Comparison of ENCODE assay signal across 26 mouse cellular contexts in genomic region chr12:91066286-91067082, GRCm38 (mm10).
DNase-seq lines count a peak whose midpoint lies in the region; ATAC-seq lines count a peak whose summit lies in the region.
"Had no signal": no experiment of that assay in that cellular context is flagged by ENCODE, and none has a peak within 500 bp of the region (broad histone marks: within the 10 kb centered on the region; RNA-seq: fewer than 3 reads in every experiment).

No protein-coding gene starts in this region.

- 65% methylated on average over 5 of the region's 5 CpGs for WGBS in forebrain, embryonic 15.5 days
- 80% methylated on average over 5 of the region's 5 CpGs for WGBS in forebrain, embryonic 12.5 days
- WGBS in hindbrain, embryonic 12.5 days, result 42% methylated on average over 5 of the region's 5 CpGs
- 28% methylated on average over 5 of the region's 5 CpGs for WGBS in hindbrain, embryonic 16.5 days
- WGBS in hindbrain, embryonic 14.5 days, result 22% methylated on average over 5 of the region's 5 CpGs
- 24% methylated on average over 5 of the region's 5 CpGs for WGBS in midbrain, embryonic 15.5 days

- H3K4me3 ChIP-seq in forebrain, embryonic 15.5 days, result no peak overlapping the region
- no peak overlapping the region for H3K4me3 ChIP-seq in forebrain, embryonic 12.5 days (replicated peaks)
- H3K4me3 ChIP-seq in hindbrain, embryonic 12.5 days, result no peak overlapping the region
- no peak overlapping the region for H3K4me3 ChIP-seq in hindbrain, embryonic 16.5 days (ENCODE audit: low read length)
- H3K4me3 ChIP-seq in hindbrain, embryonic 14.5 days (replicated peaks; ENCODE audit: low read length), result no peak overlapping the region
- no peak overlapping the region for H3K4me3 ChIP-seq in midbrain, embryonic 15.5 days
- H3K4me3 ChIP-seq: embryonic facial prominence, embryonic 12.5 days; erythroblast, embryonic 14.5 days; heart, embryonic 12.5 days; layer of hippocampus, adult 2 months had no signal

- H3K27ac ChIP-seq in forebrain, embryonic 15.5 days (replicated peaks), result no peak overlapping the region
- no peak overlapping the region for H3K27ac ChIP-seq in forebrain, embryonic 12.5 days
- no peak overlapping the region for H3K27ac ChIP-seq in hindbrain, embryonic 12.5 days
- H3K27ac ChIP-seq in hindbrain, embryonic 16.5 days (ENCODE audit: low read depth, low read length), result no peak overlapping the region
- no peak overlapping the region for H3K27ac ChIP-seq in hindbrain, embryonic 14.5 days
- H3K27ac ChIP-seq in midbrain, embryonic 15.5 days, result peak overlapping the region; percentile 50
- H3K27ac ChIP-seq: embryonic facial prominence, embryonic 12.5 days; layer of hippocampus, adult 2 months had no signal

- no peaks in the 10 kb centered on the region for H3K27me3 ChIP-seq in forebrain, embryonic 15.5 days
- H3K27me3 ChIP-seq in forebrain, embryonic 12.5 days, result no peaks in the 10 kb centered on the region
- no peaks in the 10 kb centered on the region for H3K27me3 ChIP-seq in hindbrain, embryonic 12.5 days
- H3K27me3 ChIP-seq in hindbrain, embryonic 16.5 days (replicated peaks; ENCODE audit: control insufficient read depth, insufficient read depth, low read length), result no peaks in the 10 kb centered on the region
- no peaks in the 10 kb centered on the region for H3K27me3 ChIP-seq in hindbrain, embryonic 14.5 days (ENCODE audit: control insufficient read depth, insufficient read depth, low read length)
- H3K27me3 ChIP-seq in midbrain, embryonic 15.5 days (replicated peaks), result no peaks in the 10 kb centered on the region
- H3K27me3 ChIP-seq: embryonic facial prominence, embryonic 12.5 days; heart, embryonic 12.5 days had no signal

- no peak overlapping the region for H3K9ac ChIP-seq in forebrain, embryonic 15.5 days (replicated peaks)
- H3K9ac ChIP-seq in forebrain, embryonic 12.5 days, result no peak overlapping the region
- no peak overlapping the region for H3K9ac ChIP-seq in hindbrain, embryonic 12.5 days
- H3K9ac ChIP-seq in hindbrain, embryonic 16.5 days (ENCODE audit: low read depth, low read length), result no peak overlapping the region
- no peak overlapping the region for H3K9ac ChIP-seq in hindbrain, embryonic 14.5 days
- no peak overlapping the region for H3K9ac ChIP-seq in midbrain, embryonic 15.5 days
- H3K9ac ChIP-seq: embryonic facial prominence, embryonic 12.5 days; heart, embryonic 12.5 days had no signal

- no peak overlapping the region for H3K4me2 ChIP-seq in forebrain, embryonic 15.5 days (replicated peaks)
- no peak overlapping the region for H3K4me2 ChIP-seq in forebrain, embryonic 12.5 days
- H3K4me2 ChIP-seq in hindbrain, embryonic 12.5 days (replicated peaks), result no peak overlapping the region
- H3K4me2 ChIP-seq in hindbrain, embryonic 16.5 days (ENCODE audit: low read length), result no peak overlapping the region
- no peak overlapping the region for H3K4me2 ChIP-seq in hindbrain, embryonic 14.5 days (replicated peaks)
- no peak overlapping the region for H3K4me2 ChIP-seq in midbrain, embryonic 15.5 days
- H3K4me2 ChIP-seq: embryonic facial prominence, embryonic 12.5 days; heart, embryonic 12.5 days had no signal

- H3K36me3 ChIP-seq in forebrain, embryonic 15.5 days, result no peaks in the 10 kb centered on the region
- H3K36me3 ChIP-seq in forebrain, embryonic 12.5 days (replicated peaks), result no peaks in the 10 kb centered on the region
- no peaks in the 10 kb centered on the region for H3K36me3 ChIP-seq in hindbrain, embryonic 12.5 days
- H3K36me3 ChIP-seq in hindbrain, embryonic 16.5 days (ENCODE audit: control insufficient read depth, insufficient read depth, low read length), result no peaks in the 10 kb centered on the region
- no peaks in the 10 kb centered on the region for H3K36me3 ChIP-seq in hindbrain, embryonic 14.5 days (replicated peaks; ENCODE audit: control insufficient read depth, insufficient read depth)
- no peaks in the 10 kb centered on the region for H3K36me3 ChIP-seq in midbrain, embryonic 15.5 days (replicated peaks)
- H3K36me3 ChIP-seq: embryonic facial prominence, embryonic 12.5 days; heart, embryonic 12.5 days had no signal

- H3K9me3 ChIP-seq in forebrain, embryonic 15.5 days, result no peaks in the 10 kb centered on the region
- H3K9me3 ChIP-seq in forebrain, embryonic 12.5 days, result no peaks in the 10 kb centered on the region
- H3K9me3 ChIP-seq in hindbrain, embryonic 12.5 days (replicated peaks), result no peaks in the 10 kb centered on the region
- H3K9me3 ChIP-seq in hindbrain, embryonic 16.5 days (ENCODE audit: control insufficient read depth, low read length), result no peaks in the 10 kb centered on the region
- H3K9me3 ChIP-seq in hindbrain, embryonic 14.5 days (ENCODE audit: control insufficient read depth, low read length), result no peaks in the 10 kb centered on the region
- no peaks in the 10 kb centered on the region for H3K9me3 ChIP-seq in midbrain, embryonic 15.5 days
- H3K9me3 ChIP-seq: embryonic facial prominence, embryonic 12.5 days; heart, embryonic 12.5 days had no signal

- DNase-seq in hindbrain, embryonic 14.5 days (ENCODE audit: low spot score), result peak; percentile 33
- no peak for DNase-seq in layer of hippocampus, adult 11-12 months (ENCODE audit: low spot score)
- DNase-seq in c-Kit-positive CD71-positive TER-119-positive erythroid progenitor cells, embryonic 14.5 days (ENCODE audit: low spot score), result no peak
- DNase-seq: adrenal gland, postnatal 25 days; cerebellum, adult 11 months; cerebellum, adult 9-11 months; gastrocnemius, postnatal 25 days; heart, adult 18-20 months; heart, postnatal 36 days; kidney, adult 9 months; kidney, postnatal 14 days; layer of hippocampus, postnatal 36 days; lung, postnatal 4 days; right cerebral cortex, postnatal 25 days; spleen, adult 18-20 months had no signal

- 0 out of 2 replicates have a peak, but pooled peaks have one; percentile 19 for ATAC-seq in forebrain, embryonic 15.5 days (replicated peaks)
- ATAC-seq in forebrain, embryonic 12.5 days (ENCODE audit: low FRiP score), result no peak
- peak; percentile 86 for ATAC-seq in hindbrain, embryonic 12.5 days (ENCODE audit: low FRiP score)
- no peak; the same call in 1 of the 2 replicates for ATAC-seq in hindbrain, embryonic 16.5 days
- peak; percentile 51 for ATAC-seq in hindbrain, embryonic 14.5 days (ENCODE audit: low FRiP score)
- ATAC-seq in midbrain, embryonic 15.5 days (replicated peaks), result peak; percentile 85
- ATAC-seq: forebrain, embryonic 14.5 days; intestine, embryonic 16.5 days had no signal

- no peaks in the 10 kb centered on the region; the same call in 1 of the 2 replicates for H3K4me1 ChIP-seq in forebrain, embryonic 15.5 days
- H3K4me1 ChIP-seq in forebrain, embryonic 12.5 days, result no peaks in the 10 kb centered on the region; the same call in 1 of the 2 replicates
- 0 out of 2 replicates have a peak, but pooled peaks cover 4% of the 10 kb centered on the region for H3K4me1 ChIP-seq in hindbrain, embryonic 12.5 days
- no peaks in the 10 kb centered on the region for H3K4me1 ChIP-seq in hindbrain, embryonic 16.5 days (ENCODE audit: control insufficient read depth, insufficient read depth, low read depth, low read length)
- no peaks in the 10 kb centered on the region for H3K4me1 ChIP-seq in hindbrain, embryonic 14.5 days (replicated peaks; ENCODE audit: control insufficient read depth, insufficient read depth, low read length)
- H3K4me1 ChIP-seq in midbrain, embryonic 15.5 days, result peaks cover 8% of the 10 kb centered on the region
- H3K4me1 ChIP-seq: embryonic facial prominence, embryonic 12.5 days had no signal

Comparison
In these comparisons a context has a peak if more than half of its experiments do, and no peak if none do; other contexts are left out.
1. ATAC-seq: peak in forebrain, embryonic 15.5 days (single experiment), hindbrain, embryonic 12.5 days (single experiment), hindbrain, embryonic 14.5 days (single experiment) and midbrain, embryonic 15.5 days (single experiment); none in forebrain, embryonic 12.5 days (single experiment) and hindbrain, embryonic 16.5 days (single experiment).